Mouse (Mus musculus) olfactory bulb, adult 2 months (tissue): Measurements from ENCODE around the gene Btnl1.

ENCODE experiments used
- CTCF ChIP-seq: fragments of 200-500 bp; IDR thresholded peaks from 2 replicates; pipeline ENCODE4 v1.5.1; 2012; ENCODE audit warnings: low read depth, mild to moderate bottlenecking, low read length, moderate library complexity; ENCODE audit not compliant: insufficient read depth
- POLR2A ChIP-seq: fragments of 200-500 bp; IDR thresholded peaks from 2 replicates; pipeline ENCODE4 v1.6.1; 2012; ENCODE audit warnings: mild to moderate bottlenecking, low read depth, low read length, moderate library complexity; ENCODE audit not compliant: insufficient read depth

GRCm38 (mm10) chr17:34398058-34398710 lies 21.3 kb downstream of the Btnl1 start:
- TF ChIP-seq POLR2A, result no peak
- no peak for TF ChIP-seq CTCF
